Mouse (Mus musculus): ENCODE measurements around the gene Olfr1221. TPM values are rescaled to one million over a fixed set of nuclear protein-coding genes. Genes with fewer than 3 reads are reported as not detected.
"Not testable (repeated sequence)": the region's sequence is repeated elsewhere in the genome, so short reads cannot be mapped to it uniquely, and the experiment has no call there.

Gene Olfr1221
- not detected in 2 replicates for polyA plus RNA-seq (2012; rRNA removed)

DNA sequence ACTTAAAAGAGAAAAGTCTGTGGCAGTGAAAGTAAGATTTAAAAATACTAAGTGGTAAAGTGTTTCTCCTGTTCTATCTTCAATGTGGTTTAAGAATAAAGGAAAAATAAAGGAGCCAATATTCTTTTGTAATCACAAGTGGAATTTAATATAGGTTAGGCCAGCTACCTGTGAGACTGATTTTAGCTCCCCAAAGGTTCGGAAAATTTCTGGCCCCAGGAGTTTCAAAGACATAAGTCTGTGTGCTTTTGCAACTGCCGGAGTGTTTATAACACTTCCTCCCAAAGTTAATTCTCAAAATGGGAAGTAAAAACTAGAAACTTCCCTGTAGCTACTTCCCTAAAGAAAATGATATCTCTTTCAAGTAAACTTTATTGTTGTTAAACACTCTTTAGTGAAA, at the start of gene Olfr1221:
Gene Olfr1221, minus strand, starts transcription at position 101 of the 400 bp plus-strand sequence.
- no peaks in the 10 kb centered on the region for H3K36me3 ChIP-seq (ENCODE audit: control insufficient read depth, insufficient read depth, low read length)
- H3K27ac ChIP-seq (ENCODE audit: insufficient read depth, low read depth, low read length) = no peak within 1 kb of the TSS
- H3K27me3 ChIP-seq (ENCODE audit: control insufficient read depth, insufficient read depth, low read length) = no peaks in the 10 kb centered on the region
- no peak within 1 kb of the TSS for H3K4me3 ChIP-seq (ENCODE audit: low read depth, low read length)
- WGBS = 62% methylated on average over 2 of the region's 2 CpGs
- no peak for TF ChIP-seq POLR2A (IDR thresholded peaks at IDR 0.05; ENCODE audit: low read depth, low read length)
- H3K4me1 ChIP-seq (ENCODE audit: control insufficient read depth, insufficient read depth, insufficient read length, low read length) = no peaks in the 10 kb centered on the region

DNA sequence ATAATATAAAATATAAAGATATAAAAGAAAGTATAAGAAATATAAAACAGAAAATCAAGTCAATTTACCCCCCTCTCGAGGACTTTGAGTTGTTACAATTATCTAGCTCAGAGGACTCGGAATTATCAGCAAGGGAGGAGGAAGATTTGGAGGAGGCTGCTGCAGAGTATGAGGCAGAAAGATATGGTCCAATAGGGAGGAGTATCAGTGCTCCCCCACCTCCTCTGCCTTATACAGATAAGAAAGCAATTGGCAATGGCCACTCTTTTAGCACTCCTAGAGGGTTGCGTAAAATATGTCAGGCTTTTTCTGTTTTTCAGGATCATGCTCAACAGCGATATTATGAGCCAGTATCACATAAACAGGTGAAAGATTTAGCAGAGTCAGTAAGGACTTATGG, 47.6 kb upstream of the Olfr1221 start:
- H3K36me3 ChIP-seq (ENCODE audit: control insufficient read depth, insufficient read depth, low read length); H3K4me1 ChIP-seq (ENCODE audit: control insufficient read depth, insufficient read depth, insufficient read length, low read length); H3K27ac ChIP-seq (ENCODE audit: insufficient read depth, low read depth, low read length); H3K27me3 ChIP-seq (ENCODE audit: control insufficient read depth, insufficient read depth, low read length); H3K4me3 ChIP-seq (ENCODE audit: low read depth, low read length): not testable (repeated sequence)
- WGBS = 85% methylated on average over 4 of the region's 4 CpGs

- not testable (repeated sequence) for H3K27ac ChIP-seq (ENCODE audit: insufficient read depth, low read depth, low read length); H3K27me3 ChIP-seq (ENCODE audit: control insufficient read depth, insufficient read depth, low read length); H3K4me3 ChIP-seq (ENCODE audit: low read depth, low read length); H3K36me3 ChIP-seq (ENCODE audit: control insufficient read depth, insufficient read depth, low read length); H3K4me1 ChIP-seq (ENCODE audit: control insufficient read depth, insufficient read depth, insufficient read length, low read length)
- 91% methylated on average over 8 of the region's 8 CpGs for WGBS
These were observed 46.9 kb upstream of the Olfr1221 start, which contains the start of gene Olfr1224-ps1 for GRCm38 (mm10) chr2:89163991-89164390. Gene Olfr1224-ps1, minus strand, starts transcription at chr2:89164091.

- no peak within 1 kb of the TSS for H3K27ac ChIP-seq (ENCODE audit: insufficient read depth, low read depth, low read length)
- no peak within 1 kb of the TSS for H3K4me3 ChIP-seq (ENCODE audit: low read depth, low read length)
- 60% methylated on average over 1 of the region's 1 CpGs for WGBS
- no peaks in the 10 kb centered on the region for H3K27me3 ChIP-seq (ENCODE audit: control insufficient read depth, insufficient read depth, low read length)
- H3K36me3 ChIP-seq (ENCODE audit: control insufficient read depth, insufficient read depth, low read length) = no peaks in the 10 kb centered on the region
- H3K4me1 ChIP-seq (ENCODE audit: control insufficient read depth, insufficient read depth, insufficient read length, low read length) = no peaks in the 10 kb centered on the region
- TF ChIP-seq CTCF (IDR thresholded peaks at IDR 0.05; ENCODE audit: extremely low read depth, insufficient read length, insufficient replicate concordance, low read depth, low read length) (no peak), POLR2A (IDR thresholded peaks at IDR 0.05; ENCODE audit: low read depth, low read length) (no peak)
These were observed 34.4 kb upstream of the Olfr1221 start, which contains the start of gene Olfr1223 for GRCm38 (mm10) chr2:89151460-89151859. Gene Olfr1223, minus strand, starts transcription at chr2:89151560.

DNA sequence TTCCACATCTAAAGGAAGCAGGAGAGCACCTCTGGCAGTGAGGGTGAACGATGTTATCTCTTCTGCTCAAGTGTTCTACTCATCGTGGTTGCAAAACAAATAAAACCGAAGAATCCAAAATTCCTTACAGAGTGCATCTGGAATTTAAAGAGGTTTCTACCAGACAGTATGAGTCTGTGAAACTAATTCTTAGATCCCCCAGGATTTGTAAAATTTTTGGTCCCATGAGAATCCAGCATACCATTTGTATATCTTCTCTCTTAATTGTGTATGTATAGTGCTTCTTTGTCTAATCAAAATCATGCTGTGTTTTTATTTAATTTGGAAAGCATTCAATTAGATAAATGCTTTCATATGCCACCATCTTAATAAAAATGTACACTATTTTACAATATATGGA, 15.9 kb upstream of the Olfr1221 start, which contains the start of gene Olfr1222:
Gene Olfr1222, minus strand, starts transcription at position 101 of the 400 bp plus-strand sequence.
- TF ChIP-seq POLR2A (IDR thresholded peaks at IDR 0.05; ENCODE audit: low read depth, low read length) = no peak
- no peak for TF ChIP-seq CTCF (IDR thresholded peaks at IDR 0.05; ENCODE audit: extremely low read depth, insufficient read length, insufficient replicate concordance, low read depth, low read length)
- H3K4me3 ChIP-seq (ENCODE audit: low read depth, low read length) = no peak within 1 kb of the TSS
- H3K27me3 ChIP-seq (ENCODE audit: control insufficient read depth, insufficient read depth, low read length) = no peaks in the 10 kb centered on the region
- H3K4me1 ChIP-seq (ENCODE audit: control insufficient read depth, insufficient read depth, insufficient read length, low read length) = no peaks in the 10 kb centered on the region
- no peak within 1 kb of the TSS for H3K27ac ChIP-seq (ENCODE audit: insufficient read depth, low read depth, low read length)
- H3K36me3 ChIP-seq (ENCODE audit: control insufficient read depth, insufficient read depth, low read length) = no peaks in the 10 kb centered on the region
- 66% methylated on average over 3 of the region's 3 CpGs for WGBS

DNA sequence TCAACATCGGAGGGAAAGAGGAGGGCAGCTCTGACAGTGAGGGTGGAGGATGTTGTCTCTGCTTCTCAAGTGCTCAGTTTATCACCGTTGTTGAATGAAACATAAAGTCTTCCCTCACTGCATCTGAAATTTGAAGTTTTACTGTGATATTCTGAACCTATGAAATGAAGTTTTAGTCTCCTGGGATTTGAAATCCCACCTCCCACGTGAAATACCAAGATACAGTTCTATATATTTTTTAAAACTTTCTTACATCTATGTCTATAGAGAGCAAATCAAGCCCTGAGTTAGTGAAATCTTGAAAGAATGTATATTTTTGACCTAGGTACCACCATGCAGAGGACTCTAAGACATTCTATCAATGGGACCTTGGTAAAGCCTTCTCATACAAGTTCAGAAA, 10.3 kb downstream of the Olfr1221 start, which contains the start of gene Olfr1220:
Gene Olfr1220, minus strand, starts transcription at position 101 of the 400 bp plus-strand sequence.
- Histone ChIP-seq H3K27ac (ENCODE audit: insufficient read depth, low read depth, low read length) (no peak within 1 kb of the TSS), H3K4me1 (ENCODE audit: control insufficient read depth, insufficient read depth, insufficient read length, low read length) (no peaks in the 10 kb centered on the region), H3K36me3 (ENCODE audit: control insufficient read depth, insufficient read depth, low read length) (no peaks in the 10 kb centered on the region), H3K27me3 (ENCODE audit: control insufficient read depth, insufficient read depth, low read length) (no peaks in the 10 kb centered on the region), H3K4me3 (ENCODE audit: low read depth, low read length) (no peak within 1 kb of the TSS)
- TF ChIP-seq POLR2A (IDR thresholded peaks at IDR 0.05; ENCODE audit: low read depth, low read length) = no peak
- no peak for TF ChIP-seq CTCF (IDR thresholded peaks at IDR 0.05; ENCODE audit: extremely low read depth, insufficient read length, insufficient replicate concordance, low read depth, low read length)
- 59% methylated on average over 3 of the region's 3 CpGs for WGBS

DNA sequence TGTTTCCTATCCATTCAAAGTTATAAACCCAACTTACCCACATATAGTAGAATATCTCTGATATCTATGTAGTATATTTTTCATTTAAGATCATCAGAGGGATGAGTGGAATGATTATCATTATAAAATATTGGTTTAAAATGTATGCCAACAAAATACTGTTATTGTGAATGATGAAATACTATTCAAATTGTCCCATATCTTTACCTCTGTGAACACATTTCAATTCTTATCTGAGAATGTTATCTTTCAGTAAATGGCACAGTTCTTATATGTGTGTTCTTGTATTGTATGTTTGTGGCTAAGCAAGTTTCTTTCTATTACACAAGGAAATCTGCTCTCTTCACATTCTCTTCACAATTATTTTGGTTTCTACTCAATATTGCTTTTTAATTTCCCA, 11.4 kb downstream of the Olfr1221 start:
- Histone ChIP-seq H3K36me3 (ENCODE audit: control insufficient read depth, insufficient read depth, low read length) (no peaks in the 10 kb centered on the region), H3K27ac (ENCODE audit: insufficient read depth, low read depth, low read length) (no peak overlapping the region), H3K27me3 (ENCODE audit: control insufficient read depth, insufficient read depth, low read length) (no peaks in the 10 kb centered on the region), H3K4me1 (ENCODE audit: control insufficient read depth, insufficient read depth, insufficient read length, low read length) (no peaks in the 10 kb centered on the region), H3K4me3 (ENCODE audit: low read depth, low read length) (no peak overlapping the region)
- no peak for TF ChIP-seq POLR2A (IDR thresholded peaks at IDR 0.05; ENCODE audit: low read depth, low read length)
- TF ChIP-seq CTCF (IDR thresholded peaks at IDR 0.05; ENCODE audit: extremely low read depth, insufficient read length, insufficient replicate concordance, low read depth, low read length) = no peak

GRCm38 (mm10) chr2:89093848-89094247, 23.2 kb downstream of the Olfr1221 start:
- Histone ChIP-seq H3K36me3 (ENCODE audit: control insufficient read depth, insufficient read depth, low read length) (no peaks in the 10 kb centered on the region), H3K27ac (ENCODE audit: insufficient read depth, low read depth, low read length) (no peak overlapping the region), H3K4me3 (ENCODE audit: low read depth, low read length) (no peak overlapping the region), H3K27me3 (ENCODE audit: control insufficient read depth, insufficient read depth, low read length) (no peaks in the 10 kb centered on the region), H3K4me1 (ENCODE audit: control insufficient read depth, insufficient read depth, insufficient read length, low read length) (no peaks in the 10 kb centered on the region)
- no peak for TF ChIP-seq POLR2A (IDR thresholded peaks at IDR 0.05; ENCODE audit: low read depth, low read length)
- no peak for TF ChIP-seq CTCF (IDR thresholded peaks at IDR 0.05; ENCODE audit: extremely low read depth, insufficient read length, insufficient replicate concordance, low read depth, low read length)
- WGBS = 98% methylated on average over 1 of the region's 1 CpGs

All from small intestine, adult 2 months (tissue).